Mouse (Mus musculus) stomach, postnatal 0 days (tissue): Measurements from ENCODE around the gene Naxd. TPM values are rescaled to one million over a fixed set of nuclear protein-coding genes. Genes with fewer than 3 reads are reported as not detected.
"Not testable (repeated sequence)": the region's sequence is repeated elsewhere in the genome, so short reads cannot be mapped to it uniquely, and the experiment has no call there.

Experiments used
- ATAC-seq: fragments of 200-750 bp; cut with Nextera tagmentation; 2 replicates; pipeline ENCODE4 v1.8.0; 2017; ENCODE audit not compliant: low FRiP score, low TSS enrichment
- DNase-seq: peaks from one replicate; pipeline ENCODE4 v3.0.0-alpha.2; 2016; ENCODE audit warnings: low spot score
- H3K27ac ChIP-seq: fragments of 300-500 bp; sonication (generic); replicated peaks from 2 replicates; pipeline ENCODE4 v1.5.1; 2014; ENCODE audit warnings: mild to moderate bottlenecking, control low read depth
- H3K27me3 ChIP-seq: fragments of 300-500 bp; sonication (generic); 2 replicates; pipeline ENCODE4 v1.6.1; 2014; ENCODE audit warnings: low read length; ENCODE audit not compliant: control insufficient read depth, insufficient read depth
- H3K36me3 ChIP-seq: fragments of 300-500 bp; sonication (generic); 2 replicates; pipeline ENCODE4 v1.6.1; 2014; ENCODE audit warnings: low read length, mixed read lengths; ENCODE audit not compliant: control insufficient read depth, insufficient read depth
- H3K4me1 ChIP-seq: fragments of 300-500 bp; sonication (generic); replicated peaks from 2 replicates; pipeline ENCODE4 v1.6.1; 2014; ENCODE audit warnings: antibody characterized with exemption; ENCODE audit not compliant: control insufficient read depth, insufficient read depth
- H3K4me2 ChIP-seq: fragments of 300-500 bp; sonication (generic); replicated peaks from 2 replicates; pipeline ENCODE4 v1.6.1; 2014; ENCODE audit warnings: low read depth, mild to moderate bottlenecking, control low read depth, moderate library complexity
- H3K4me3 ChIP-seq: fragments of 300-500 bp; sonication (generic); 2 replicates; pipeline ENCODE4 v1.5.1; 2014; ENCODE audit warnings: low read depth, low read length, control low read depth
- H3K9ac ChIP-seq: fragments of 300-500 bp; sonication (generic); 2 replicates; pipeline ENCODE4 v1.6.1; 2014; ENCODE audit warnings: mild to moderate bottlenecking, low read length, control low read depth, mixed read lengths
- H3K9me3 ChIP-seq: fragments of 300-500 bp; sonication (generic); 2 replicates; pipeline ENCODE4 v1.6.1; 2016; ENCODE audit warnings: low read length; ENCODE audit not compliant: control insufficient read depth
- CTCF ChIP-seq: IDR thresholded peaks from 2 replicates; pipeline ENCODE4 v1.5.1; 2016; ENCODE audit warnings: antibody characterized with exemption, low read depth, mild to moderate bottlenecking, moderate library complexity
- EP300 ChIP-seq: optimal IDR thresholded peaks from 2 replicates; pipeline ENCODE3; 2016; ENCODE audit warnings: antibody characterized with exemption
- WGBS: fragments of 180-500 bp; shearing (Covaris S2); extraction: QIAGEN DNeasy Blood & Tissue Kit; methylation state at CpG from one replicate; pipeline ENCODE4 v1.1.7; 2014; 5-methylcytosine and 5-hydroxymethylcytosine counted together
- polyA plus RNA-seq: library from polyadenylated mRNA; unstranded; fragments of >200 nt; fragmentation: Nextera tagmentation; extraction: Ambion mirVana; gene quantifications from 2 replicates; pipeline ENCODE4 v1.2.1, GENCODE M21; 2015

Naxd gene
- polyA plus RNA-seq, 1 experiment from 2014 or later = 79.1 TPM

GRCm38 (mm10) chr8:11481876-11482275, 15.4 kb upstream of the Naxd start:
- Histone ChIP-seq H3K4me2 (no peak overlapping the region), H3K36me3 (no peaks in the 10 kb centered on the region), H3K27me3 (no peaks in the 10 kb centered on the region), H3K9ac (no peak overlapping the region), H3K4me3 (no peak overlapping the region), H3K4me1 (no peaks in the 10 kb centered on the region), H3K27ac (no peak overlapping the region), H3K9me3 (no peaks in the 10 kb centered on the region)
- WGBS = 59% methylated on average over 3 of the region's 3 CpGs
- TF ChIP-seq EP300 (no peak), CTCF (no peak)
- no peak for ATAC-seq
- no peak for DNase-seq

DNA sequence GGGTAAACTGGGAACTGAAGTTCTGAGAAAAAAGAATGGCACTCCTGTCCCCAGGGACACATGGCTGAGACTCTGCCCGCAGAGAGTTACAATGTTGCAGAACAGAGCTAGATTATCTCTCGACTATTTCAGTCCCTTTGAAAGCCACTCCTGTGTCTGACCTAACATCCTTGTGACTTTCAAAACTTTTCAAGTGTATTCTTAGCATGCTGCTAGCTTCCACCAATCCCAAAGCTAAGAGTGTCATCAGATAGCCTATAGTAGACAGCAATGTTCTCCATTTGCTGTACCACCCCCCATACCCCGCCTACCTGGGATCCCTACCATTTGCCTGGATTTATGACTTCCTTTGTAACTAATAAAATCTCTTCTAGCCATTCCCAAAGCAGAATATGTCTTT, 14.8 kb upstream of the Naxd start:
- TF ChIP-seq EP300 = no peak
- Histone ChIP-seq H3K4me2 (no peak overlapping the region), H3K36me3 (no peaks in the 10 kb centered on the region), H3K9me3 (no peaks in the 10 kb centered on the region), H3K4me3 (no peak overlapping the region), H3K27ac (no peak overlapping the region), H3K9ac (no peak overlapping the region), H3K4me1 (no peaks in the 10 kb centered on the region), H3K27me3 (no peaks in the 10 kb centered on the region)
- DNase-seq (no peak), ATAC-seq (no peak)
- 71% methylated on average over 3 of the region's 3 CpGs for WGBS

DNA sequence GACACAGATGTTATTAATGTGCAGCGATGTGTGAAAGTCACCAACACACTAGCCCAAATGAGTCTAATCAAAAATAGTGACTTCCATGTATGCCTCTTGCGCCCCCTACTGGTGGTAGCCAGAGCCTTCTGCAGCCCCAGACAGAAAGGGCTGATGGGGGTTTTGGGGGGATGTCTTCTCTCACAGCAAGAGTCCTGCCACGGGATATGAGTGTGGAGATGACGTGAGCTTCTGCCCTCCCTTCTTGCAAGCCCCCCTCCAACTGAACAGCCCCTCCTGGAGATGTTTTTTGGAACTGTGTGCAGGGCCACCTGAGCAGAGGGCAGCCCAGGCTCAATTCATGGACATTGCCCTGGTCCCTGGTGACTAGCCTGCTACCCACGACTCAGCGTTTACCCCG, 11.2 kb upstream of the Naxd start:
- Histone ChIP-seq H3K27ac (no peak overlapping the region), H3K4me2 (no peak overlapping the region), H3K27me3 (no peaks in the 10 kb centered on the region), H3K36me3 (no peaks in the 10 kb centered on the region), H3K4me1 (no peaks in the 10 kb centered on the region), H3K9me3 (no peaks in the 10 kb centered on the region), H3K9ac (no peak overlapping the region), H3K4me3 (no peak overlapping the region)
- ATAC-seq = peak; percentile 47
- peak; percentile 78 for DNase-seq
- 22% methylated on average over 7 of the region's 7 CpGs for WGBS
- TF ChIP-seq CTCF (peak; percentile 93), EP300 (no peak)

- no peaks in the 10 kb centered on the region for H3K36me3 ChIP-seq
- H3K4me1 ChIP-seq = no peaks in the 10 kb centered on the region
- H3K27me3 ChIP-seq = no peaks in the 10 kb centered on the region
- no peak overlapping the region for H3K27ac ChIP-seq
- H3K4me2 ChIP-seq = no peak overlapping the region
- no peak overlapping the region for H3K9ac ChIP-seq
- DNase-seq (no peak), ATAC-seq (no peak)
- TF ChIP-seq CTCF (no peak), EP300 (no peak)
- 44% methylated on average over 4 of the region's 4 CpGs for WGBS
- H3K4me3 ChIP-seq = no peak overlapping the region
- H3K9me3 ChIP-seq = no peaks in the 10 kb centered on the region
Observed at GRCm38 (mm10) chr8:11487229-11487628, 10.1 kb upstream of the Naxd start.

DNA sequence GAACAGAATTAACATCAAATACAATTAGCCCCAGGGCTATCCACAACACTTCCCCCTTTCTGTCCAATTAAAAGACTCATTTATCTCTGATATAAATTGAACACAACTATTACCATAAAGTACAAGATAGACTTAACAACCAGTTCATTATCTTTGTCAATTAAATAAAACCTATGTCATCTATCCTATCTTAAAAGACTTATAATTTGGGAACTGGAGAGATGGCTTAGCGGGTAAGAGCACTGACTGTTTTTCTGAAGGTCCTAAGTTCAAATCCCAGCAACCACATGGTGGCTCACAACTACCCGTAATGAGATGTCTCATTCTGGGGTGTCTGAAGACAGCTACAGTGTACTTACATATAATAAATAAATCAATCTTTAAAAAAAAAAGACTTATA, 5.0 kb upstream of the Naxd start:
- H3K4me2 ChIP-seq, ATAC-seq, H3K9me3 ChIP-seq, H3K27me3 ChIP-seq, DNase-seq, H3K36me3 ChIP-seq, H3K27ac ChIP-seq, H3K4me3 ChIP-seq, H3K9ac ChIP-seq, H3K4me1 ChIP-seq: not testable (repeated sequence)
- 75% methylated on average over 2 of the region's 2 CpGs for WGBS

- DNase-seq (no peak), ATAC-seq (no peak)
- Histone ChIP-seq H3K4me2 (peak overlapping the region; percentile 73), H3K27me3 (no peaks in the 10 kb centered on the region), H3K36me3 (0 out of 2 replicates have a peak, but pooled peaks cover 2% of the 10 kb centered on the region), H3K4me1 (no peaks in the 10 kb centered on the region), H3K9me3 (no peaks in the 10 kb centered on the region), H3K4me3 (peak overlapping the region; percentile 86), H3K9ac (no peak overlapping the region), H3K27ac (no peak overlapping the region)
- TF ChIP-seq EP300 = no peak
- TF ChIP-seq CTCF = no peak
- 52% methylated on average over 12 of the region's 12 CpGs for WGBS
Observed at GRCm38 (mm10) chr8:11498281-11498680, 975 bp downstream of the Naxd start.
